Mouse (Mus musculus) MEL (cell line): ENCODE data around the gene Igfbp6.
"Not testable (repeated sequence)": the region's sequence is repeated elsewhere in the genome, so short reads cannot be mapped to it uniquely, and the experiment has no call there.

Source experiments
- CTCF ChIP-seq, 3 experiments: IDR thresholded peaks in 2 of 3; conservative IDR thresholded peaks in 1 of 3; 2 replicates each; pipeline ENCODE4 v1.5.1; 2011 to 2012; ENCODE audit warnings: low read length in 3 of 3, low read depth in 2 of 3, mild to moderate bottlenecking in 2 of 3, improper control_type of control experiment in 1 of 3, inconsistent platforms in 1 of 3, mixed read lengths in 1 of 3, moderate library complexity in 1 of 3; ENCODE audit not compliant: control insufficient read depth in 1 of 3, insufficient read depth in 1 of 3, poor library complexity in 1 of 3, severe bottlenecking in 1 of 3
- KAT2A ChIP-seq: conservative IDR thresholded peaks from 2 replicates; pipeline ENCODE4 v1.6.1; 2012; ENCODE audit warnings: low read depth, low read length, improper control_type of control experiment, inconsistent platforms

- TF ChIP-seq CTCF (IDR thresholded peaks at IDR 0.05 in 2 of 3, conservative IDR thresholded peaks at IDR 0.05 in 1 of 3; ENCODE audit: control insufficient read depth in 1 of 3, insufficient read depth in 1 of 3, low read depth in 2 of 3, low read length in 3 of 3, poor library complexity in 1 of 3, severe bottlenecking in 1 of 3): peak in 2 of 3 experiments; percentile 61 to 62; a peak in 4 of 6 replicates
- not testable (repeated sequence) for TF ChIP-seq KAT2A
Measured at GRCm38 (mm10) chr15:102155006-102155405, 10.8 kb downstream of the Igfbp6 start.
